Mouse (Mus musculus) left cerebral cortex, postnatal 10 days (tissue): ENCODE results near the gene Ypel2. TPM values are rescaled to one million over a fixed set of nuclear protein-coding genes. Genes with fewer than 3 reads are reported as not detected.

Source experiments
- DNase-seq, 2 experiments: peaks; one replicate each; pipeline ENCODE4 v3.0.0; 2021 to 2022; ENCODE audit warnings: low spot score in 2 of 2, mixed read lengths in 1 of 2; ENCODE audit errors: extremely low spot score in 1 of 2
- intact Hi-C: fragments of 180-260 bp; cut with DNase I; formaldehyde crosslinking; loops from one replicate; pipeline ENCODE4 v1.15.1; 2025
- total RNA-seq, 2 experiments: library from RNA; stranded (reverse); gene quantifications; 2 replicates each; pipeline ENCODE4 v1.2.3; 2021

Gene Ypel2
- total RNA-seq, 2 experiments from 2014 or later: 21.4 to 22.4 TPM

- DNase-seq: no peak
- intact Hi-C loops: loop anchor here (5.0 kb wide), 1 partner anchor 46 kb away; the partner anchor contains the start of gene Ypel2
Measured at GRCm38 (mm10) chr11:86946644-86947195, 46.8 kb downstream of the Ypel2 start.

DNA sequence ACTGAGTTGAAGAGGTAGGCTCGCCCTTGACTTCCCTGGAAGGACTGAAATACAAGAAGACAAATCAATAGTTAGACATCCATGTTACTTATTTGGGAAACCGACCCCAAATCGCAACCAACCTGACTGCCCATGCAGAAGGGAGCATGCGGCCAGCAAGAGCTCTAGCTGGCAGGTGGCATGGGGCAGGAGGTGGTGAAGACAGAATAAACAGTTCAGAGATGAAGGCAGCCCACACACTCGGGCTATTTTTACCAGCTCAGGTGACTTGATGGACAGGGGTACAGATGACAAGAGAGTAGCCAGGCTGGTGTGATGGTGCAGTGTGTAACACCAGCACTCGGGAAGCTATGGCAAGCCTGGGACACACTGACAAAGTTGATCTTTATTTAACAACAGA is 47.6 kb downstream of the Ypel2 start:
- DNase-seq: no peak
- intact Hi-C loops: loop anchor here (5.0 kb wide), 1 partner anchor 46 kb away; the partner anchor contains the start of gene Ypel2

DNA sequence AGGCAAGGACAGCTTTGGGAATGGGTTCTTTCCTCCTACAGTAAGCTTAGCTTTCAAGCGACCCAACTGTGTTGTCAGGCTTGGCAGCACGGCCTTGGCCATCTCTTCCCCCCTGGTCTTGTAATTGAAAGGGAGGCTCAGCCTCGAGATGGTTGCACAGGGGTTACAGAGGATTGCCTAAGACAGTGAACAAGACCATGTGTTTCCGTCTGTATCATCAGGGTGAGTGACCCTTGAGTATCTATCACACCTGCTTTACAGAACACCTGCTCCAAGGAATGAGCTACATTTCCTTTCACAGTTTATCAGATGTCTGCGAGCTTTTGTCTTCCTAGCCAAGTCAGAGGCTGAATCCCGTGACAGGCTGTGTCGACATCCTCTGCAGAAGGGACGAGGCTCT is 48.4 kb downstream of the Ypel2 start:
- intact Hi-C loops: loop anchor here (5.0 kb wide), 1 partner anchor 47 kb away; the partner anchor contains the start of gene Ypel2
- no peak for DNase-seq

DNA sequence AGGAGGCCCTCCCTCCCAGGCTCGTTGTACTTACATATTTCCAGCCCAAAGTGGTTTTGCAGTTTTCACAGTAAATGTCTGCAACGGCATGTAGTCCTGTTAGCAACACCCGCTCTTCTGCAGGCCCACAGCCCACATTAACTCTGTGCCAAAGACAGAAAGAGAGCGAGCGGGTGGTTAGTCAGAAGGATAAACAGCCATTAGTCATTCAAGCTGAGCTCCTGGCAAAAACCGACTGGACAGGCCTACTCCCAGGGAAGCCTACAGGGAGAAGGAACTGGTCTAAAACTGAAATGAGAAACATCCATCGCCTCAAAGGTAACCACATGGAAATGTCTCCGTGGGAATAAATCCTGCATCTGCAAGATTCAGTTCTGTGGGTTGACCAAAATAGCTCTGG is 49.0 kb downstream of the Ypel2 start:
- intact Hi-C loops: no loop called here

DNA sequence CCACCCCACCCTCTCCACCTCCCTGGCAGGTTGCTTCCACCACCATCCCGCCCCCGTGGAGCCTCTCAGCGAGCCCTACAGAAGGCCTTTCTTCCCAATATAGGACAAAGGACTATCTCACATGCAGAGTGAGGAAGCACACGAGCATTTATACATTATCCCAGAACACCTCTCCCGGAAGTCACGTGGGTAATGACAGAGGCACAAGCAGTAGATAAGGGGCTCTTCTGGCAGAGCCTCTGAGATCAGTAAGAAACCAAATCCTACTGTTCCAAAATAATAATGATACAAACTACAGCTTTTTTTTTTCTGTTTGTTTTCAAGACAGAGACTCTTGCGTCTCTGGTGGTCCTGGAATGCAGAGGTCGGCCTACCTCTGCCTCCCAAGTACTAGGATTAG is 51.6 kb downstream of the Ypel2 start:
- intact Hi-C loops: no loop called here
- no peak for DNase-seq

More for the DNA sequence above, 49.0 kb downstream of the Ypel2 start:
- DNase-seq: peak in 1 of 2 experiments; percentile 65

- no peak for DNase-seq
- intact Hi-C loops: no loop called here
Measured at GRCm38 (mm10) chr11:86939503-86939902, 54.0 kb downstream of the Ypel2 start.

DNA sequence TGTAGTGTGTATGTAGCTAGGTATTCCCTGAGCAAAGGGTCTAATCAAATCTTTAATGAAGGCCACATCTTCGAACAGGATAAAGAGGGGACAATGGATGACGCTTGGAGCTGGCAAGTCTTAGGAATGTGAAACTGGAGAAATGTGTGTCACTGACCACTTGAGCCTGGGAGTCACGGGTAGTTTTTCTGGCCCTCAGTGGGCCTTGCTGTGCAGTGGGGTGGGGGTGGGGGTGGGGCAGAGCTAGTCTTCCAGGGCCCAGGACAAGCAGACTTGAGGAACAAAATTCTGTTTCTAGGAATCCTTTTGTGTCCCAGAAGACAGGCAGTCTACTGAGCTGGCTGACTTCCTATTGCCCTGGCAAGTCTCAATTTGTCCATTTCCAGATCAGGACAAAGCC is 55.0 kb downstream of the Ypel2 start:
- intact Hi-C loops: no loop called here
- DNase-seq: no peak

GRCm38 (mm10) chr11:86938108-86938507 is 55.4 kb downstream of the Ypel2 start:
- intact Hi-C loops: no loop called here
- no peak for DNase-seq

DNA sequence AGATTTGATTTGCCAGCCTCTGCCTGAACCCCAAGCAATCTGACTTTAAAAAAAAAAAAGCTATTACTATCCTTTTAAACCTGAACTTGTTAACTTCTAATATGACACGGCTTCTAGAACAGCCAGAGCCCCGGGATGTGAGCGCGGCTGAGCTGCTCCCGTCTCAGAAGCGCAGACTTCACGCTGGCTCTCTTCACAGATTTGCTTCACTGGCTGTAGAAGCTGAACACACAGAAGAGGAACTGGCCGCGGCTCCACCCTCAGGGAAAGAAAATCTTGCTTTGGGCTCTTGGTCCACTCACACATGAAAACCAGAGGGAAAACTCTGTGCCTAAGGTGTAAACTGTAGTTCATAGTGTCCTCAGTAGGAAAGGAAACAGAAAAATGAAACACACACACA is 56.6 kb downstream of the Ypel2 start:
- intact Hi-C loops: no loop called here

GRCm38 (mm10) chr11:86934895-86935294 is 58.6 kb downstream of the Ypel2 start:
- intact Hi-C loops: no loop called here
- no peak for DNase-seq

More for the DNA sequence above, 56.6 kb downstream of the Ypel2 start:
- no peak for DNase-seq

DNA sequence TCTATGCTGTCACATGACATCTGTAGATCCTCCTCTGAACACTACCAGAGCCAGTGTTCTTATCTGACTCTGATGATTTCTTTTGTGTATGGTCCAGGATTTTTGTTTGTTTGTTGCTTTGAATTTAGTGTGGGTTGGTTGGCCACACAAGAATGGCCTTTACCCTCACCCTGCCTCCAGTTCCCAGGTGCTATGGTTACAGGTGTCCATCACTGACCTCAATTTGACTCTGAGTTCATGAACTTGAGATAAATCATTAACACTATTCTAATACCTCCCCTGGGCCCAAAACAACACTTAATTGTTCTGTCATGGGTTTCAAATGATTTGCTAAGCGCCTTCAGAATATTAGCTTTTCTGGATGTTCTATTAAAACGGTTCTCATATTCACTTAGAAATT is 61.3 kb downstream of the Ypel2 start:
- intact Hi-C loops: no loop called here
- no peak for DNase-seq

- intact Hi-C loops: no loop called here
- peak; percentile 59 to 79 for DNase-seq
Measured at GRCm38 (mm10) chr11:86930636-86931180, 62.8 kb downstream of the Ypel2 start.

DNA sequence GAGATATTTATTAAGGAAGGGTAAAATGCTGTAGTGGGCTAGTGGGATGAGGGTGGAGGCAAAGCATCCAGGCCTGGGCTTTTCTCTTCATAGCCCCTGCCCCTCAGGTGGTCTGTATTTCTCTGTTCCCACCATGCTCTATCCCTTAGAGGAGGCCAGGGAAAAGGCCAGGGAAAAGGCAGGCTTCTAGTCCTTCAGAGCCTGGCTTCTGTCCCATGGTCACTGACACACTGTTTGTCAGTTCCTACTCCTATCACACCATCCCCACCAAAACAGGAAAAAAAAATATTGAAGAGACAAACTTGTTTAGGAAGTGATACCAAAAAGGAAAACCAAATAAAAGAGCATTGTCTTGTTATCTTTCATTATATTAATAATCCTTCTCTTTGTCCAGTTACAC is 63.5 kb downstream of the Ypel2 start:
- intact Hi-C loops: no loop called here
- DNase-seq: no peak

GRCm38 (mm10) chr11:86929531-86929930 is 64.0 kb downstream of the Ypel2 start:
- intact Hi-C loops: no loop called here
- DNase-seq: no peak

DNA sequence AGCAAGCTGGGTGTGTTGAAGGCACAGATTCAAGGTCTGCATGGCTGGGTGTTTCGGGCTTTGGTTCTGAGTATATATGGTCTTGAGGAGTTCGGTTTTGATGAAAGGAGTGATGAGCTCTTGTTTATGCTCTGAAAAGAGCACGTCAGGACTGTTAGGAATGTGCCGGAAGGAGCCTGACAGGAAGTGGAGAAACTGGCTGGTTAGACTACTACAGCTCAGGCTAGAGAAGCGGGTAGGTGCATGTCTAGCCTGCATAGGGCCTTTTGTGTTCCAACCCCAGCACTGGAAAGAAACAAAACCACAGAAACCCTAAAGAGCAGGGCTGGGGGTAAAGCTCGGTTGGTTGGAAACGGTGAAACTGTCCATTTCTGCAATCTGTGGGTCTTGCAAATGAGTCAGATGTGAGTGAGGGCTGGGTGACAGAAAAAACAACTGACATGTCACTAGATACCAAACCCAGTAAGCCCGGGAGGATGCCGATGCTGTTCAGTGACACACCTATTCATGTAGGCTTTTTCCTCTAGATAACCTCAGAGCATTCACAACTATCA is 68.3 kb downstream of the Ypel2 start:
- no peak for DNase-seq
- intact Hi-C loops: no loop called here

DNA sequence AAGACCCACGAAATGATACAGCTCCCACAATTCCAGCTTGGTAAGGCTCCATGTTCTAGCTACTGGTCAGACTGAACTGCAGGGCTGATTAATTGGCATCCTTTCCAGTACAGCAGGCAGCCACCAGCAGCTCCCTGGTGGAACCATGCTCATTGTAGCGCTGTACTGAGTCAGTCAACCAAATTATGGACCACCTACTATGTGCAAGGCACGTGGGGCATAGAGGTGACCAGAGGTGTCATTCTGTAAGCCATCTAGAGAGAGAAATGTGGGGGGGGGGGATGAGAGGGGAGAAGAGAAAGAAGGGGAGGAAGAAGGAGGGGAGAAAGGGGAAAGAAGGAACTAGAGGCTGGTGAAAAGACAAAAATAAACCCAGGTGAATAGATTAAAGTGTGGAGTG is 68.9 kb downstream of the Ypel2 start:
- intact Hi-C loops: no loop called here

DNA sequence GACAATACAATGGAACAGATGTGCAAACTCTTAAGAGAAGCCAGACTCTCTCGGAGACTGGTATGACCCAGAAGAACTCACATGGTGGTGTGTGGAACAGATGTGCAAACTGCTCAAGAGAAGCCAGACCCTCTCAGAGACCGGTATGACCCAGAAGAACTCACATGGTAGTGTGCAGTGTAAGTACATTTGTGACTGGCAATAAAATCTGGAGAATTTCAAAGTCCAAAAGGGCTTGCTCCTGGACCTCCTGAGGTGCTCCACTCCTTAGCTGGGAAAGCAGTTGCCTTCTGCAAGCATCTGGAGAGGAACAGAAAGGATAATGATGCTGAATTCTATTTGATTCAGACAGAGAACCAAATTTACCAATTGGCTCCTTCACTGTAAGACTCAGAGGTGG is 69.9 kb downstream of the Ypel2 start:
- DNase-seq: no peak
- intact Hi-C loops: no loop called here

More for the DNA sequence above, 68.9 kb downstream of the Ypel2 start:
- DNase-seq: no peak

DNA sequence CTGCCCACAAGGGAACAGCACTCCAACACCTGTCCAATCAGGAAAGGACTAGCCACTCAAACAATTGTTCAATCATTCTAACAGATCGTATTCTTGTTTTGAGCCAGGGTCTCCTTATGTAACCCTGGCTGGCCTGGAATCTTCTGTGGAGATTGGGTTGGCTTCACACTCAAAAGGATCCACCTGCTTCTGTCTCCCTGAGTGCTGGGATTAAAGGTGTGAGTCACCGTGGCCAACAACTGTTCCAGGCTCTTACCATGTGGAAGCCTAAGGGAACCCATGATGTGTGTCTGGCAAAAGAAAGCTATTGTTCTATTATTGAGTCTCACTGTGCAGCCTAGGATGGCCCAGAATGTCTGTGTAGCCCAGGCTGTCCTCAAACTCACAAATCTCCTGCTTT is 71.5 kb downstream of the Ypel2 start:
- DNase-seq: no peak
- intact Hi-C loops: no loop called here

- DNase-seq: no peak
Measured at GRCm38 (mm10) chr11:86921335-86921734, 72.2 kb downstream of the Ypel2 start.

More at GRCm38 (mm10) chr11:86921335-86921734, 72.2 kb downstream of the Ypel2 start:
- intact Hi-C loops: no loop called here
